In the genomic region with DNA sequence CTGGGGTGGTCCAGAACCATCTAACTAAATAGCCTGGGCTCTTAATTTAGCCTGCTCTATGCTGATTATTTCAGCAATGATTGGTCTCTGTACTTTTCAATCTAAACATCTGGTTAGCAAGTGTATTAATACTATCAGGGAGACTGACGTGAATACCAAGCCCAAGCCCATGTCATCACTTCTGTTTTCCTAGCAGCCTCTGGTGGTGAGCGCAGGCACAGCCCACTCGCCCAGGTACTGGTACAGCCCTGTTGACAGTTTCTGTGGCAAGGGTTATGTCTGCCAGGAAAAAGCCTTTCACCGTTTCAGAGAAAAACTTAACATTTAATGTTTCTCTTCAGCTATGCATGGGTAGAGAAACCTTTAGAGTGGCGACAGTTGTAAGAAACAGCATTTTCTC, we compare ENCODE assay signal across 34 mouse cellular contexts. TPM values are rescaled to one million over a fixed set of nuclear protein-coding genes. Genes with fewer than 3 reads are reported as not detected.
DNase-seq lines count a peak whose midpoint lies in the region; ATAC-seq and TF ChIP-seq lines count a peak whose summit lies in the region.
"Had no signal": no experiment of that assay in that cellular context is flagged by ENCODE, and none has a peak within 500 bp of the region (broad histone marks: within the 10 kb centered on the region; RNA-seq: fewer than 3 reads in every experiment).

No protein-coding gene starts in this region.

- H3K27ac ChIP-seq in forebrain, postnatal 0 days (ENCODE audit: low read depth, low read length): no peak overlapping the region
- no peak overlapping the region for H3K27ac ChIP-seq in forebrain, embryonic 10.5 days
- no peak overlapping the region for H3K27ac ChIP-seq in intestine, postnatal 0 days (ENCODE audit: low read depth, low read length)
- no peak overlapping the region for H3K27ac ChIP-seq in intestine, embryonic 15.5 days
- no peak overlapping the region for H3K27ac ChIP-seq in lung, embryonic 14.5 days (ENCODE audit: low read depth)
- H3K27ac ChIP-seq: embryonic facial prominence, embryonic 12.5 days; forebrain, embryonic 15.5 days; gastrocnemius, adult 2 months; hindbrain, embryonic 15.5 days; liver, embryonic 13.5 days; lung, embryonic 15.5 days; midbrain, embryonic 13.5 days; neural tube, embryonic 12.5 days had no signal

- no peak overlapping the region for H3K9ac ChIP-seq in forebrain, postnatal 0 days
- no peak overlapping the region for H3K9ac ChIP-seq in intestine, postnatal 0 days (ENCODE audit: low read depth, low read length)
- no peak overlapping the region for H3K9ac ChIP-seq in intestine, embryonic 15.5 days
- no peak overlapping the region for H3K9ac ChIP-seq in lung, embryonic 14.5 days
- H3K9ac ChIP-seq: embryonic facial prominence, embryonic 12.5 days; forebrain, embryonic 15.5 days; hindbrain, embryonic 15.5 days; liver, embryonic 13.5 days; lung, embryonic 15.5 days; midbrain, embryonic 13.5 days; neural tube, embryonic 12.5 days had no signal

- no peak for TF ChIP-seq POLR2A in brain, embryonic 14.5 days (IDR thresholded peaks at IDR 0.05; ENCODE audit: borderline replicate concordance, extremely low read depth, insufficient read depth, insufficient read length, poor library complexity, severe bottlenecking)

- no peaks in the 10 kb centered on the region for H3K9me3 ChIP-seq in forebrain, postnatal 0 days (ENCODE audit: low read length)
- H3K9me3 ChIP-seq in forebrain, embryonic 10.5 days: no peaks in the 10 kb centered on the region
- H3K9me3 ChIP-seq in intestine, postnatal 0 days (ENCODE audit: control insufficient read depth): no peaks in the 10 kb centered on the region
- H3K9me3 ChIP-seq in intestine, embryonic 15.5 days: no peaks in the 10 kb centered on the region
- no peaks in the 10 kb centered on the region for H3K9me3 ChIP-seq in lung, embryonic 14.5 days (ENCODE audit: low read depth, low read length)
- H3K9me3 ChIP-seq: embryonic facial prominence, embryonic 12.5 days; forebrain, embryonic 15.5 days; hindbrain, embryonic 15.5 days; liver, embryonic 13.5 days; lung, embryonic 15.5 days; megakaryocyte, embryonic 14.5 days; midbrain, embryonic 13.5 days; neural tube, embryonic 12.5 days had no signal

- no peaks in the 10 kb centered on the region for H3K4me1 ChIP-seq in forebrain, postnatal 0 days (ENCODE audit: insufficient read depth)
- H3K4me1 ChIP-seq in forebrain, embryonic 10.5 days: no peaks in the 10 kb centered on the region
- H3K4me1 ChIP-seq in intestine, postnatal 0 days (replicated peaks; ENCODE audit: control insufficient read depth, insufficient read depth, low read length): no peaks in the 10 kb centered on the region
- H3K4me1 ChIP-seq in intestine, embryonic 15.5 days (replicated peaks): no peaks in the 10 kb centered on the region
- H3K4me1 ChIP-seq in lung, embryonic 14.5 days (ENCODE audit: insufficient read depth): no peaks in the 10 kb centered on the region
- H3K4me1 ChIP-seq: embryonic facial prominence, embryonic 12.5 days; forebrain, embryonic 15.5 days; hindbrain, embryonic 15.5 days; liver, embryonic 13.5 days; lung, embryonic 15.5 days; megakaryocyte, embryonic 14.5 days; midbrain, embryonic 13.5 days; neural tube, embryonic 12.5 days had no signal

- no peak for ATAC-seq in forebrain, postnatal 0 days
- ATAC-seq in intestine, postnatal 0 days: no peak
- ATAC-seq in intestine, embryonic 15.5 days: no peak
- no peak for ATAC-seq in lung, embryonic 14.5 days (ENCODE audit: insufficient read depth)
- ATAC-seq: forebrain, embryonic 15.5 days; midbrain, embryonic 13.5 days; Patski had no signal

- no peak overlapping the region for H3K4me3 ChIP-seq in forebrain, postnatal 0 days (ENCODE audit: low read depth, low read length)
- H3K4me3 ChIP-seq in forebrain, embryonic 10.5 days: no peak overlapping the region
- no peak overlapping the region for H3K4me3 ChIP-seq in intestine, postnatal 0 days (ENCODE audit: low read depth, low read length)
- no peak overlapping the region for H3K4me3 ChIP-seq in intestine, embryonic 15.5 days (replicated peaks)
- no peak overlapping the region for H3K4me3 ChIP-seq in lung, embryonic 14.5 days (ENCODE audit: low read depth, low read length)
- H3K4me3 ChIP-seq: embryonic facial prominence, embryonic 12.5 days; forebrain, embryonic 15.5 days; gastrocnemius, adult 2 months; hindbrain, embryonic 15.5 days; liver, embryonic 13.5 days; lung, embryonic 15.5 days; megakaryocyte, embryonic 14.5 days; midbrain, embryonic 13.5 days; myocyte; neural tube, embryonic 12.5 days had no signal

- H3K4me2 ChIP-seq in forebrain, postnatal 0 days (ENCODE audit: low read depth): no peak overlapping the region
- no peak overlapping the region for H3K4me2 ChIP-seq in intestine, postnatal 0 days (replicated peaks; ENCODE audit: low read depth)
- H3K4me2 ChIP-seq in intestine, embryonic 15.5 days (replicated peaks): no peak overlapping the region
- no peak overlapping the region for H3K4me2 ChIP-seq in lung, embryonic 14.5 days
- H3K4me2 ChIP-seq: embryonic facial prominence, embryonic 12.5 days; forebrain, embryonic 15.5 days; heart, embryonic 11.5 days; hindbrain, embryonic 15.5 days; liver, embryonic 13.5 days; lung, embryonic 15.5 days; midbrain, embryonic 13.5 days; neural tube, embryonic 12.5 days had no signal

- no peaks in the 10 kb centered on the region for H3K27me3 ChIP-seq in forebrain, postnatal 0 days (ENCODE audit: insufficient read depth, low read length)
- H3K27me3 ChIP-seq in forebrain, embryonic 10.5 days (ENCODE audit: poor library complexity, severe bottlenecking): no peaks in the 10 kb centered on the region
- no peaks in the 10 kb centered on the region for H3K27me3 ChIP-seq in intestine, postnatal 0 days (replicated peaks; ENCODE audit: control insufficient read depth, insufficient read depth, low read length)
- H3K27me3 ChIP-seq in intestine, embryonic 15.5 days (replicated peaks): no peaks in the 10 kb centered on the region
- no peaks in the 10 kb centered on the region for H3K27me3 ChIP-seq in lung, embryonic 14.5 days (ENCODE audit: insufficient read depth, low read length)
- H3K27me3 ChIP-seq: embryonic facial prominence, embryonic 12.5 days; forebrain, embryonic 15.5 days; hindbrain, embryonic 15.5 days; liver, embryonic 13.5 days; lung, embryonic 15.5 days; megakaryocyte, embryonic 14.5 days; midbrain, embryonic 13.5 days; neural tube, embryonic 12.5 days; Patski had no signal

- 88% methylated on average over 5 of the region's 5 CpGs for WGBS in forebrain, postnatal 0 days
- WGBS in forebrain, embryonic 10.5 days: 90% methylated on average over 5 of the region's 5 CpGs
- 89% methylated on average over 5 of the region's 5 CpGs for WGBS in intestine, postnatal 0 days
- 87% methylated on average over 5 of the region's 5 CpGs for WGBS in intestine, embryonic 15.5 days
- WGBS in lung, embryonic 14.5 days: 85% methylated on average over 5 of the region's 5 CpGs

- no peak for DNase-seq in forebrain, postnatal 0 days
- no peak for DNase-seq in forebrain, embryonic 10.5 days (ENCODE audit: extremely low spot score, low spot score)
- DNase-seq in lung, embryonic 14.5 days: no peak
- no peak for DNase-seq in lung, postnatal 10 days
- no peak for DNase-seq in brain, embryonic 14.5 days (ENCODE audit: low read depth)
- DNase-seq in gastrocnemius, postnatal 4 days (ENCODE audit: low spot score in 2 of 2): no peak
- DNase-seq: adrenal gland, postnatal 10 days; cerebellum, adult 11 months; cerebellum, adult 9-10 months; embryo, embryonic 11 days; gastrocnemius, adult 2 months; gastrocnemius, postnatal 36 days; kidney, adult 8-10 months; kidney, postnatal 14 days; left cerebral cortex, postnatal 4 days; liver, embryonic 13.5 days; lung, postnatal 4 days; right cerebral cortex, adult 18-20 months; spleen, adult 18-20 months; thymus, adult 18-20 months; thymus, postnatal 25 days had no signal

- peak; percentile 51 for TF ChIP-seq CTCF in forebrain, postnatal 0 days (IDR thresholded peaks at IDR 0.05; ENCODE audit: low read depth)
- peak; percentile 37 for TF ChIP-seq CTCF in intestine, postnatal 0 days (IDR thresholded peaks at IDR 0.05; ENCODE audit: low read depth)
- peak; percentile 18; the same call in 1 of the 2 replicates for TF ChIP-seq CTCF in lung, embryonic 14.5 days (IDR thresholded peaks at IDR 0.05; ENCODE audit: low read depth)
- TF ChIP-seq CTCF in brain, embryonic 14.5 days (IDR thresholded peaks at IDR 0.05; ENCODE audit: borderline replicate concordance, extremely low read depth, insufficient read depth, insufficient read length): peak; percentile 18; the same call in 1 of the 2 replicates

- H3K36me3 ChIP-seq in forebrain, postnatal 0 days (ENCODE audit: insufficient read depth): peaks cover 82% of the 10 kb centered on the region
- H3K36me3 ChIP-seq in forebrain, embryonic 10.5 days (replicated peaks): peaks cover 95% of the 10 kb centered on the region
- peaks cover 91% of the 10 kb centered on the region for H3K36me3 ChIP-seq in intestine, postnatal 0 days (ENCODE audit: control insufficient read depth, insufficient read depth)
- peaks cover 27% of the 10 kb centered on the region for H3K36me3 ChIP-seq in intestine, embryonic 15.5 days
- H3K36me3 ChIP-seq in lung, embryonic 14.5 days (ENCODE audit: insufficient read depth): peaks cover 85% of the 10 kb centered on the region

RNA-seq across cellular contexts. Expression of a gene that starts 37.5 kb away (rescaled TPM):
- total RNA-seq in forebrain, postnatal 0 days (2014; rRNA removed): 1.2 and 3.1 TPM in 2 replicates
- 0.53 and 0.70 TPM in 2 replicates for polyA plus RNA-seq in forebrain, postnatal 0 days (2015; fragmentation: Nextera tagmentation; extraction: Ambion mirVana)
- polyA plus RNA-seq in forebrain, embryonic 10.5 days (2016; fragmentation: Nextera tagmentation; extraction: Ambion mirVana): 0.46 and 0.54 TPM in 2 replicates
- polyA plus RNA-seq in intestine, postnatal 0 days (2015; fragmentation: Nextera tagmentation; extraction: Ambion mirVana): 5.8 and 7.0 TPM in 2 replicates
- polyA plus RNA-seq in intestine, embryonic 15.5 days (2015; fragmentation: Nextera tagmentation; extraction: Ambion mirVana): 4.3 TPM in 2 replicates
- 0.37 and 0.39 TPM in 2 replicates for polyA plus RNA-seq in lung, embryonic 14.5 days (2014; fragmentation: Nextera tagmentation; extraction: Ambion mirVana)
- 0.25 and 0.78 TPM in 2 replicates for polyA plus RNA-seq in brain, embryonic 14.5 days (2012; rRNA removed)
- 1 to 10 TPM; 2.6 to 3.0 TPM for total RNA-seq in gastrocnemius, postnatal 4 days (2021)
- total RNA-seq: hematopoietic stem cell, adult 5-6 weeks had no signal
